Mouse (Mus musculus): ENCODE measurements around the gene Clcc1.

- TF ChIP-seq CTCF (conservative IDR thresholded peaks at IDR 0.05; ENCODE audit: insufficient read depth, insufficient read length, low read depth, low read length) (no peak), POLR2A (IDR thresholded peaks at IDR 0.05; ENCODE audit: low read depth, low read length) (no peak)
Measured at GRCm38 (mm10) chr3:108640998-108641397, 12.7 kb upstream of the Clcc1 start.
